Mouse (Mus musculus) MEL (cell line): ENCODE results near the gene Gcc2. TPM values are rescaled to one million over a fixed set of nuclear protein-coding genes. Genes with fewer than 3 reads are reported as not detected.
"Not testable (repeated sequence)": the region's sequence is repeated elsewhere in the genome, so short reads cannot be mapped to it uniquely, and the experiment has no call there.

Source experiments
- DNase-seq: peaks from one replicate; pipeline ENCODE4 v3.0.0; 2011; ENCODE audit warnings: low read depth, low spot score
- H3K27ac ChIP-seq: 2 replicates; pipeline ENCODE4 v1.5.1; 2012; ENCODE audit warnings: low read depth, mild to moderate bottlenecking, control low read depth, low read length, moderate library complexity; ENCODE audit not compliant: control insufficient read depth
- H3K27me3 ChIP-seq, 2 experiments: fragments of 150-350 bp in 1 of 2; sonication (generic) in 1 of 2; 2 replicates each; pipeline ENCODE4 v1.6.1; 2012; ENCODE audit warnings: low read length in 2 of 2, mild to moderate bottlenecking in 2 of 2, improper control_type of control experiment in 1 of 2, moderate library complexity in 1 of 2; ENCODE audit not compliant: insufficient read depth in 2 of 2, control insufficient read depth in 1 of 2
- H3K36me3 ChIP-seq, 2 experiments: 2 replicates each; pipeline ENCODE4 v1.6.1; 2012 to 2014; ENCODE audit warnings: low read length in 2 of 2, improper control_type of control experiment in 1 of 2, inconsistent platforms in 1 of 2, mild to moderate bottlenecking in 1 of 2; ENCODE audit not compliant: insufficient read depth in 2 of 2, control insufficient read depth in 1 of 2
- H3K4me1 ChIP-seq, 2 experiments: fragments of 150-350 bp in 1 of 2; sonication (generic) in 1 of 2; 2 replicates each; pipeline ENCODE4 v1.6.1; 2012; ENCODE audit warnings: low read length in 2 of 2, improper control_type of control experiment in 1 of 2, mild to moderate bottlenecking in 1 of 2; ENCODE audit not compliant: insufficient read depth in 2 of 2, control insufficient read depth in 1 of 2
- H3K4me3 ChIP-seq, 2 experiments: fragments of 150-350 bp in 1 of 2; sonication (generic) in 1 of 2; 2 replicates each; pipeline ENCODE4 v1.5.1; 2012; ENCODE audit warnings: low read depth in 2 of 2, low read length in 2 of 2, mild to moderate bottlenecking in 2 of 2, moderate library complexity in 2 of 2, control low read depth in 1 of 2, improper control_type of control experiment in 1 of 2; ENCODE audit not compliant: control insufficient read depth in 1 of 2, insufficient read depth in 1 of 2
- H3K79me2 ChIP-seq: 2 replicates; pipeline ENCODE4 v1.6.1; 2012; ENCODE audit warnings: mild to moderate bottlenecking, low read length, moderate library complexity; ENCODE audit not compliant: control insufficient read depth, poor library complexity, insufficient read depth
- H3K9ac ChIP-seq: 2 replicates; pipeline ENCODE4 v1.6.1; 2012; ENCODE audit warnings: low read depth, mild to moderate bottlenecking, control low read depth, low read length, moderate library complexity; ENCODE audit not compliant: control insufficient read depth, poor library complexity, severe bottlenecking
- H3K9me3 ChIP-seq: fragments of 150-350 bp; sonication (generic); replicated peaks from 2 replicates; pipeline ENCODE4 v1.6.1; 2012; ENCODE audit warnings: mild to moderate bottlenecking, low read length, improper control_type of control experiment, moderate library complexity; ENCODE audit not compliant: insufficient read depth
- CHD1 ChIP-seq: IDR thresholded peaks from 2 replicates; pipeline ENCODE4 v1.6.1; 2012; ENCODE audit warnings: low read depth, mild to moderate bottlenecking, inconsistent platforms, low read length, improper control_type of control experiment
- CTCF ChIP-seq, 3 experiments: IDR thresholded peaks in 2 of 3; conservative IDR thresholded peaks in 1 of 3; 2 replicates each; pipeline ENCODE4 v1.5.1; 2011 to 2012; ENCODE audit warnings: low read length in 3 of 3, low read depth in 2 of 3, mild to moderate bottlenecking in 2 of 3, improper control_type of control experiment in 1 of 3, inconsistent platforms in 1 of 3, mixed read lengths in 1 of 3, moderate library complexity in 1 of 3; ENCODE audit not compliant: control insufficient read depth in 1 of 3, insufficient read depth in 1 of 3, poor library complexity in 1 of 3, severe bottlenecking in 1 of 3
- EP300 ChIP-seq, 2 experiments: IDR thresholded peaks; 2 replicates each; pipeline ENCODE4 v1.6.1; 2011; ENCODE audit warnings: improper control_type of control experiment in 2 of 2, low read length in 2 of 2, low read depth in 1 of 2, mild to moderate bottlenecking in 1 of 2
- HCFC1 ChIP-seq: IDR thresholded peaks from 2 replicates; pipeline ENCODE4 v1.6.1; 2012; ENCODE audit warnings: low read depth, mild to moderate bottlenecking, inconsistent platforms, low read length, improper control_type of control experiment, moderate library complexity
- MXI1 ChIP-seq: IDR thresholded peaks from 2 replicates; pipeline ENCODE4 v1.6.1; 2011; ENCODE audit warnings: mild to moderate bottlenecking, low read depth, low read length, improper control_type of control experiment
- NRF1 ChIP-seq: IDR thresholded peaks from 2 replicates; pipeline ENCODE4 v1.6.1; 2014; ENCODE audit warnings: low read depth, mild to moderate bottlenecking, inconsistent platforms, low read length, improper control_type of control experiment, moderate library complexity; ENCODE audit not compliant: poor library complexity, insufficient read depth, severe bottlenecking
- RAD21 ChIP-seq: IDR thresholded peaks from 2 replicates; pipeline ENCODE4 v1.6.1; 2011; ENCODE audit warnings: mild to moderate bottlenecking, low read depth, low read length, improper control_type of control experiment
- SIN3A ChIP-seq: IDR thresholded peaks from 2 replicates; pipeline ENCODE4 v1.6.1; 2012; ENCODE audit warnings: low read length, improper control_type of control experiment, inconsistent platforms
- TBP ChIP-seq: IDR thresholded peaks from 2 replicates; pipeline ENCODE4 v1.8.0; 2011; ENCODE audit warnings: low read depth, low read length, improper control_type of control experiment
- TCF12 ChIP-seq: IDR thresholded peaks from 2 replicates; pipeline ENCODE4 v1.6.1; 2014; ENCODE audit warnings: low read depth, mild to moderate bottlenecking, inconsistent platforms, low read length, improper control_type of control experiment, moderate library complexity
- ZMIZ1 ChIP-seq: IDR thresholded peaks from 2 replicates; pipeline ENCODE4 v1.6.1; 2012; ENCODE audit warnings: low read depth, mild to moderate bottlenecking, inconsistent platforms, low read length, improper control_type of control experiment, moderate library complexity
- polyA plus RNA-seq, 2 experiments: library from polyadenylated mRNA; stranded (reverse) in 1 of 2; unstranded in 1 of 2; fragments of >175 nt in 1 of 2; fragments of >200 nt in 1 of 2; gene quantifications; 2 replicates each; pipeline versions ENCODE4 v1.2.1 to v1.2.4; 2012; ENCODE audit warnings: low replicate concordance in 2 of 2, low read depth in 1 of 2; ENCODE audit not compliant: insufficient read length in 2 of 2, insufficient read depth in 1 of 2, missing spikeins in 1 of 2
- total RNA-seq: library from RNA; depleted of rRNA; stranded (reverse); fragments of 300-350 nt; gene quantifications from 2 replicates; pipeline ENCODE4 v1.2.3, GENCODE M21; 2012

The Gcc2 gene
- total and polyA plus RNA-seq, 3 experiments, result 14.4 to 18.0 TPM; not detected in 1

- Histone ChIP-seq H3K9ac (no peak overlapping the region), H3K27me3 (no peaks in the 10 kb centered on the region), H3K9me3 (no peaks in the 10 kb centered on the region), H3K36me3 (peaks cover 0 to 11% of the 10 kb centered on the region in 2 experiments; a peak in 2 of 4 replicates), H3K27ac (no peak overlapping the region), H3K79me2 (no peaks in the 10 kb centered on the region; the same call in 1 of the 2 replicates), H3K4me1 (peaks cover 6 to 14% of the 10 kb centered on the region in 2 experiments; a peak in 3 of 4 replicates), H3K4me3 (no peak overlapping the region)
- no peak for TF ChIP-seq CHD1
- TF ChIP-seq CTCF (IDR thresholded peaks at IDR 0.05 in 2 of 3, conservative IDR thresholded peaks at IDR 0.05 in 1 of 3; ENCODE audit: control insufficient read depth in 1 of 3, insufficient read depth in 1 of 3, low read depth in 2 of 3, low read length in 3 of 3, poor library complexity in 1 of 3, severe bottlenecking in 1 of 3), result no peak
- no peak for TF ChIP-seq ZMIZ1
- no peak for TF ChIP-seq TBP
- TF ChIP-seq MXI1, result no peak
- TF ChIP-seq NRF1, result no peak
- TF ChIP-seq HCFC1, result no peak
- no peak for TF ChIP-seq EP300 (IDR thresholded peaks at IDR 0.05; ENCODE audit: low read depth in 1 of 2, low read length in 2 of 2)
- TF ChIP-seq TCF12, result no peak
- no peak for DNase-seq
These were observed 80.9 kb downstream of the Gcc2 start for GRCm38 (mm10) chr10:58336156-58336555.

GRCm38 (mm10) chr10:58337091-58337490, 81.8 kb downstream of the Gcc2 start:
- not testable (repeated sequence) for H3K27me3 ChIP-seq
- H3K36me3 ChIP-seq, result peaks cover 0 to 18% of the 10 kb centered on the region in 2 experiments; a peak in 2 of 4 replicates

GRCm38 (mm10) chr10:58338590-58338989, 83.3 kb downstream of the Gcc2 start:
- Histone ChIP-seq H3K79me2 (peaks cover 2% of the 10 kb centered on the region; the same call in 1 of the 2 replicates), H3K36me3 (peaks cover 0 to 20% of the 10 kb centered on the region in 2 experiments; a peak in 2 of 4 replicates), H3K4me3 (no peak overlapping the region), H3K9me3 (no peaks in the 10 kb centered on the region), H3K9ac (no peak overlapping the region), H3K4me1 (peaks cover 15 to 17% of the 10 kb centered on the region in 2 experiments), H3K27me3 (no peaks in the 10 kb centered on the region), H3K27ac (no peak overlapping the region)
- DNase-seq, result no peak
- TF ChIP-seq SIN3A, result no peak
- no peak for TF ChIP-seq RAD21

More at GRCm38 (mm10) chr10:58337091-58337490, 81.8 kb downstream of the Gcc2 start:
- not testable (repeated sequence) for H3K27ac ChIP-seq, H3K9ac ChIP-seq, H3K9me3 ChIP-seq, H3K4me3 ChIP-seq, H3K79me2 ChIP-seq, DNase-seq
- H3K4me1 ChIP-seq, result peaks cover 8 to 13% of the 10 kb centered on the region in 2 experiments
